Mouse (Mus musculus) midbrain, embryonic 15.5 days (tissue): ENCODE results near the gene Tcf3. TPM values are rescaled to one million over a fixed set of nuclear protein-coding genes. Genes with fewer than 3 reads are reported as not detected.
A peak's percentile ranks its signal among the peaks of the same experiment; 100 is the strongest.

Experiments
- ATAC-seq: fragments of 200-750 bp; cut with Nextera tagmentation; replicated peaks from 2 replicates; pipeline ENCODE4 v1.8.0; 2017; ENCODE audit warnings: moderate TSS enrichment
- H3K27ac ChIP-seq: fragments of 300-500 bp; sonication (generic); 2 replicates; pipeline ENCODE4 v1.5.1; 2015; ENCODE audit warnings: mild to moderate bottlenecking, inconsistent platforms
- H3K27me3 ChIP-seq: fragments of 300-500 bp; sonication (generic); replicated peaks from 2 replicates; pipeline ENCODE4 v1.6.1; 2015; ENCODE audit warnings: inconsistent platforms
- H3K36me3 ChIP-seq: fragments of 300-500 bp; sonication (generic); replicated peaks from 2 replicates; pipeline ENCODE4 v1.6.1; 2015; ENCODE audit warnings: inconsistent platforms
- H3K4me1 ChIP-seq: fragments of 300-500 bp; sonication (generic); 2 replicates; pipeline ENCODE4 v1.6.1; 2015; ENCODE audit warnings: inconsistent platforms
- H3K4me2 ChIP-seq: fragments of 300-500 bp; sonication (generic); 2 replicates; pipeline ENCODE4 v1.6.1; 2015; ENCODE audit warnings: inconsistent platforms, mild to moderate bottlenecking, moderate library complexity
- H3K4me3 ChIP-seq: fragments of 300-500 bp; sonication (generic); 2 replicates; pipeline ENCODE4 v1.5.1; 2015; ENCODE audit warnings: mild to moderate bottlenecking, inconsistent platforms
- H3K9ac ChIP-seq: fragments of 300-500 bp; sonication (generic); 2 replicates; pipeline ENCODE4 v1.6.1; 2015; ENCODE audit warnings: mild to moderate bottlenecking, inconsistent platforms
- H3K9me3 ChIP-seq: fragments of 300-500 bp; sonication (generic); 2 replicates; pipeline ENCODE4 v1.6.1; 2016; ENCODE audit warnings: inconsistent platforms
- WGBS: fragments of 180-500 bp; shearing (Covaris S2); methylation state at CpG from one replicate; pipeline ENCODE4 v1.1.7; 2015; ENCODE audit warnings: mixed read lengths; 5-methylcytosine and 5-hydroxymethylcytosine counted together
- polyA plus RNA-seq: library from polyadenylated mRNA; unstranded; fragments of >200 nt; fragmentation: Nextera tagmentation; extraction: Ambion mirVana; gene quantifications from 2 replicates; pipeline ENCODE4 v1.2.1, GENCODE M21; 2015

Gene Tcf3
- polyA plus RNA-seq, 1 experiment from 2014 or later = 44.9 TPM

- H3K27ac ChIP-seq = peak overlapping the region; percentile 99; the same call in 1 of the 2 replicates
- H3K9me3 ChIP-seq = no peaks in the 10 kb centered on the region
- WGBS = 76% methylated on average over 4 of the region's 4 CpGs
- H3K36me3 ChIP-seq = peaks cover 20% of the 10 kb centered on the region
- no peak for ATAC-seq
- peaks cover 46% of the 10 kb centered on the region for H3K4me1 ChIP-seq
- no peaks in the 10 kb centered on the region for H3K27me3 ChIP-seq
- peak overlapping the region; percentile 83 for H3K4me2 ChIP-seq
- H3K9ac ChIP-seq = peak overlapping the region; percentile 53; the same call in 1 of the 2 replicates
- H3K4me3 ChIP-seq = no peak overlapping the region
Observed at GRCm38 (mm10) chr10:80400704-80401161, 32.7 kb downstream of the Tcf3 start.

- Histone ChIP-seq H3K9ac (peak overlapping the region; percentile 53), H3K9me3 (no peaks in the 10 kb centered on the region), H3K27me3 (no peaks in the 10 kb centered on the region), H3K27ac (peak overlapping the region; percentile 99), H3K4me3 (peak overlapping the region; percentile 69), H3K4me2 (peak overlapping the region; percentile 83), H3K4me1 (peaks cover 40% of the 10 kb centered on the region), H3K36me3 (peaks cover 26% of the 10 kb centered on the region)
- 14% methylated on average over 17 of the region's 17 CpGs for WGBS
- no peak for ATAC-seq
Observed at GRCm38 (mm10) chr10:80399973-80400703, 33.3 kb downstream of the Tcf3 start.

DNA sequence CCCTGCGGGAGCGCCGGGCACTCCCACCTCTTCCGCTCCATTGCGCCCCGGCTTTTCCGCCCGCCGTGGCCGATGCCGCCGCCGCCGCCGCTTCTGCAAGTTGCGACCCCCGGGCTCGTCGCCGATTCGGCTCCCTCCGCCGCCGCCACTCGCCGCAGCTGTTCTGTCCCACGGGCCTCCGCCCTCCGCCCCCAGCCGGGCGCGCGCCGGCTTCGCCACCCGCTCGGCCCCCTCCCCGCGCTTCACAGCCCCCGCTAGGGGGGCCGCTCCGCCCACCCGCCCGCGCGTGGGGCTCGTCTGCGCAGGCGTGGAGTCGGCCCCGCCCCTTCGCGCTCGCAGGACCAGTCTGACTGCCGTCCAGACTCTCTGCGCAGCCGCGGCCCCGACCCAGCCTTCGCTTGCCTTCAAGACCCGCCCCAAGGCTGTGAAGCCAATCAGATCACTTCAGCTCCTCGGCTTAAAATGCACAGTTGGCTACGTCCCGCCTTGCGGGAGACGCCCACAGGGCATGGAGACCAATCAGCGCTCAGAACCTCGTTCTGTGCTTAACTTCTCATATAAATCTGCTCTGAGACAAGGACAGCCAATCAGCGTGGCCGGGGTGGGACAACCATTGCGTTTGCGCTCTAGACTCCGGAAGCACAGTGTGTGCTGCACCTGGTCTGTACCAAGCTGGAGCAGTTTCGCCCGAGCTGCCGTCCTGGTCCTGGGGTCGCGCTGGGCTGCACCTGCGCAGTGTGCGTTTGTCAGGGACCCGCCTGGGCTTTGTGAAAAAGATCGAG lies 34.1 kb downstream of the Tcf3 start, which contains the start of gene Mbd3:
TSS of gene Mbd3 (minus strand) at position 360 of the 782 bp plus-strand sequence.
- Histone ChIP-seq H3K9ac (peak within 1 kb of the TSS; percentile 93), H3K27me3 (no peaks in the 10 kb centered on the region), H3K4me2 (peak within 1 kb of the TSS; percentile 83), H3K9me3 (no peaks in the 10 kb centered on the region), H3K4me1 (peaks cover 34% of the 10 kb centered on the region), H3K4me3 (peak within 1 kb of the TSS; percentile 69), H3K36me3 (peaks cover 31% of the 10 kb centered on the region), H3K27ac (peak within 1 kb of the TSS; percentile 99)
- ATAC-seq = peak; percentile 96
- under 1% methylated on average over 78 of the region's 82 CpGs for WGBS

DNA sequence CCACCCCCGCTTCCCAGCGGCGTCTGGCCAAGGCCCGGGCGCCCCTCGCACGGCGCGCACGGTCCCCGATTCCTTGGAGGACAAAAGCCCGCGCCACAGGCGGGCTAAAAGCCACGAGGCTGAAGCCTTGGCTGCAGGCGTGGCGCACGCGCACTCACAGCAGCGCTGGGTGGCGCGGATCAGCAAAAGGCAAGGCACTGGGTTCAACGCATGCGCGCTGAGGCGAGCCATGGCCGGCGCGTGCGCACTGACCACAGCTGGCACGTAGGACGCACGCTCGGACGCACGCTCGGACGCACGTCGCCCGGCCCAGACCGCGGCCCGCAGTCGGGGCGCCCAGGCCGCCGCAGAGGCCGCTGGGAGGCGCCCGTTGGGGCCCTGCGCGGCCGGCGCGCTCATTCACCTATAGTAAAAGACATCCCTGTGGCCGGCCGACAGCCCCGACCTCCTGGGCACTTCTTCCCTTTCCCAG lies 34.7 kb downstream of the Tcf3 start:
- Histone ChIP-seq H3K9ac (peak overlapping the region; percentile 93), H3K27ac (peak overlapping the region; percentile 99), H3K4me3 (peak overlapping the region; percentile 69), H3K4me2 (peak overlapping the region; percentile 83), H3K36me3 (peaks cover 35% of the 10 kb centered on the region), H3K4me1 (peaks cover 30% of the 10 kb centered on the region), H3K27me3 (no peaks in the 10 kb centered on the region), H3K9me3 (no peaks in the 10 kb centered on the region)
- peak; percentile 85 for ATAC-seq
- under 1% methylated on average over 51 of the region's 59 CpGs for WGBS

DNA sequence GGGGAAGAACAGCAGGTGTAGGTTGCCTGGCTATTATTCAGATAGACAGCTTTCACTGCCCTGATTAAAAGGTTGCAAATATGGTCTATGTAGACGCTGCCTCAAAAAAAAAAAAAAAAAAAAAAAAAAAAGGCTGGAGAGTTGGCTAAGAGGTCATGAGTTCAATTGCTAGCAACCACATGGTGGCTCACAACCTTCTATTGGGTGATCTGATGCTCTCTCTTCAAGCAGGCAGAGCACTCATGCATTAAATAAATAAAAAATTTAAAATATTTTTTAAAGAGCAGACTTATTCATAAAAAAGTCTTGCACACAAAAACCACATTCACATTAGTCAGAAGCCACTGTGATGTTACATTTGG lies 35.3 kb downstream of the Tcf3 start:
- Histone ChIP-seq H3K9me3 (no peaks in the 10 kb centered on the region), H3K9ac (peak overlapping the region; percentile 74), H3K27me3 (no peaks in the 10 kb centered on the region), H3K27ac (peak overlapping the region; percentile 99), H3K4me1 (peaks cover 30% of the 10 kb centered on the region), H3K36me3 (peaks cover 35% of the 10 kb centered on the region), H3K4me3 (peak overlapping the region; percentile 69), H3K4me2 (peak overlapping the region; percentile 83)
- no peak for ATAC-seq
- WGBS = 0% methylated on average over 1 of the region's 1 CpGs

DNA sequence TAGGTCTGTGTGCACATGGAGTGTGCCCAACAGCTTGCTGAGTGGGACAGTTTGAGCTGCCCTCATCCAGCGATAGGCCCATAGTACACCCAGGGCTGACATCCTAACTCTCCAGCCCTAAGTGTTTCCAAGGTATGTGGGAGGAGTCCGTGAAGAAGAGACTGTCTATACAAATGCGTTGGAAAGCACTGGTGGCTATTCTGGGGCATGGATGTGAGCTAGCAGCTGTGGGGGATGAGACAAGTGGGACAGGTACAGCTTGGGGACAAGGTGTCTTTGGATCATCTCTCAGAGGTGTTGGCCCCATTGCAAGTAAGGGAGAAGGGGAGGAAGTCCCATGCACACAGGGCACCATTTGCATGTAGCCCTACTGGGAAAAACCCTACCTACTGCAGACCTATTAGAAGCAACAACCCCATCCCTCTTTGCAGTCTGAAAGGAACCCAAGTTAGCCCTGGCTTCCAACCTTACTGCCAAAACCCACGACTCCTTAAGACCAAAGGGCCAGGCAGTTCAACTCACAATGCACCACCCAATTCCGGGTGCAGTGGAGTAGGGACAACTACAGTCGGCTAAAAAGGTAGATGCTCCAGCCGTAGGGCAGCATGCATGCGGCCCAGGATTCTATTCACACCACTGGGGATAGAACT lies 35.8 kb downstream of the Tcf3 start:
- Histone ChIP-seq H3K27me3 (no peaks in the 10 kb centered on the region), H3K27ac (peak overlapping the region; percentile 99), H3K4me2 (peak overlapping the region; percentile 83), H3K36me3 (peaks cover 35% of the 10 kb centered on the region), H3K9me3 (no peaks in the 10 kb centered on the region), H3K9ac (peak overlapping the region; percentile 74), H3K4me1 (peaks cover 30% of the 10 kb centered on the region), H3K4me3 (peak overlapping the region; percentile 69)
- no peak for ATAC-seq
- WGBS = 39% methylated on average over 8 of the region's 8 CpGs

- no peaks in the 10 kb centered on the region for H3K9me3 ChIP-seq
- WGBS = 91% methylated on average over 11 of the region's 11 CpGs
- peak overlapping the region; percentile 74; the same call in 1 of the 2 replicates for H3K9ac ChIP-seq
- peak overlapping the region; percentile 99 for H3K27ac ChIP-seq
- peaks cover 37% of the 10 kb centered on the region for H3K36me3 ChIP-seq
- no peaks in the 10 kb centered on the region for H3K27me3 ChIP-seq
- peak overlapping the region; percentile 83 for H3K4me2 ChIP-seq
- peak overlapping the region; percentile 69 for H3K4me3 ChIP-seq
- H3K4me1 ChIP-seq = peaks cover 30% of the 10 kb centered on the region
- ATAC-seq = no peak
Observed at GRCm38 (mm10) chr10:80396822-80397523, 36.5 kb downstream of the Tcf3 start.

GRCm38 (mm10) chr10:80395025-80395627 lies 38.3 kb downstream of the Tcf3 start:
- Histone ChIP-seq H3K27ac (no peak overlapping the region), H3K4me2 (no peak overlapping the region), H3K27me3 (no peaks in the 10 kb centered on the region), H3K9ac (no peak overlapping the region), H3K36me3 (peaks cover 40% of the 10 kb centered on the region), H3K4me1 (peaks cover 18% of the 10 kb centered on the region), H3K9me3 (no peaks in the 10 kb centered on the region), H3K4me3 (no peak overlapping the region)
- 96% methylated on average over 35 of the region's 35 CpGs for WGBS
- no peak for ATAC-seq

- no peak for ATAC-seq
- Histone ChIP-seq H3K27me3 (no peaks in the 10 kb centered on the region), H3K4me1 (peaks cover 20% of the 10 kb centered on the region), H3K36me3 (peaks cover 40% of the 10 kb centered on the region), H3K4me3 (no peak overlapping the region), H3K27ac (no peak overlapping the region), H3K9ac (no peak overlapping the region), H3K9me3 (no peaks in the 10 kb centered on the region), H3K4me2 (no peak overlapping the region)
- WGBS = 94% methylated on average over 5 of the region's 5 CpGs
Observed at GRCm38 (mm10) chr10:80392687-80393086, 40.8 kb downstream of the Tcf3 start.

DNA sequence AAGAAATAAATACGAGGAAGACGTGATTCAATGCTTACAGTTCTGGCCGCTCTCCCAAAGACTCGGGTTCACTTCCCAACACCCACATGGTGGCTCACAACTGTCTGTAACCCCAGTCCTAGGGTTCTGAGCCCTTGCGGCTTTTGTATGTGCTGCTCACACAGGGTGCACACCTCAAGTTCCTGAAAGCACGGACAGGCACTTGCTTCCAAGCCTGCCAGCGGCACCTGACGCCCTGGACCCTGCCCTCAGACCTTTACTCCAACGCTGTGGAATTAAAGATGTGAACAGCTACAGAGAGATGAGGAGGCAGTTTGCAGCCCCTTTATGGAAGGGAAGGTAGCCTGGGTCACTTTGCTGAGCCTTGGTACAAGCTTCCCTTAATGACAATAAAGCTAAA lies 42.8 kb downstream of the Tcf3 start:
- no peak overlapping the region for H3K27ac ChIP-seq
- no peaks in the 10 kb centered on the region for H3K9me3 ChIP-seq
- no peak overlapping the region for H3K4me3 ChIP-seq
- H3K27me3 ChIP-seq = no peaks in the 10 kb centered on the region
- H3K4me1 ChIP-seq = peaks cover 8% of the 10 kb centered on the region
- H3K4me2 ChIP-seq = no peak overlapping the region
- ATAC-seq = no peak
- no peak overlapping the region for H3K9ac ChIP-seq
- H3K36me3 ChIP-seq = peaks cover 39% of the 10 kb centered on the region
- 86% methylated on average over 9 of the region's 9 CpGs for WGBS

DNA sequence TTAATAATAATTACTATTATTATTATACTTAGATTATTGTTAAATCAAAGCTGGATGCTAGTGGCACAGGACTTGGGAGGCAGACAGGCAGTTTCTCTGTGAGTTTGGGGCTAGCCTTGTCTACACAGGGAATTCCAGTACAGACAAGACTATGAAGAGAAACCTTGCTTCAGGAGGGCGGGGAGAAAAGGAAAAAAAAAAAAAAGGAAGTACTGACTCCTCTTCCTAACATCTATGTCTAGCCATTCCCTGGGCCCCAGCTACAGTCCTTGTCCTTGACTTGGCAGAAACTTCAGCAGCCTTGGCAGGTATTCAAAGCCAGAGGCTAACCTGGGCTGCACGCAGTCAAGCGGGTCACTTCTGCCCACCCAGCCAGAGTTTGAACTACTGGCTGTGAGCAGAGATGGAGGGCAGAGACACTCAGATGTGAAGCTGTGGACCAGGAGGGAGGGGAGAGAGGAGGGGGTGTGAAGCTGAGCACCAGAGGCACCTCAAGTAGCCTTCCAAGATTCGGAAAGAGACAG lies 44.2 kb downstream of the Tcf3 start:
- peaks cover 28% of the 10 kb centered on the region for H3K36me3 ChIP-seq
- ATAC-seq = no peak
- WGBS = 88% methylated on average over 4 of the region's 4 CpGs

More for the DNA sequence above, 44.2 kb downstream of the Tcf3 start:
- Histone ChIP-seq H3K4me3 (no peak overlapping the region), H3K27me3 (no peaks in the 10 kb centered on the region), H3K4me2 (no peak overlapping the region), H3K9ac (no peak overlapping the region), H3K9me3 (no peaks in the 10 kb centered on the region), H3K27ac (no peak overlapping the region), H3K4me1 (peaks cover 17% of the 10 kb centered on the region)
